Mouse (Mus musculus) R1 (cell line): ENCODE data around the gene Plekhn1.

Experiments
- DNase-seq: peaks from one replicate; pipeline ENCODE4 v3.0.0-alpha.2; 2018; ENCODE audit warnings: low read depth, low spot score

Plekhn1 gene

GRCm38 (mm10) chr4:156234701-156235213 is at the start of gene Plekhn1:
Plekhn1 (minus strand) TSS chr4:156234857.
- peak; percentile 73 for DNase-seq

GRCm38 (mm10) chr4:156255078-156255839 is 20.6 kb upstream of the Plekhn1 start, which contains the start of gene Samd11:
Samd11 (minus strand) TSS chr4:156255657.
- no peak for DNase-seq

GRCm38 (mm10) chr4:156254361-156255077 is 19.9 kb upstream of the Plekhn1 start:
- DNase-seq, result peak; percentile 33

GRCm38 (mm10) chr4:156253043-156253442 is 18.4 kb upstream of the Plekhn1 start:
- no peak for DNase-seq

GRCm38 (mm10) chr4:156252619-156253018 is 18.0 kb upstream of the Plekhn1 start:
- DNase-seq, result no peak

- no peak for DNase-seq
Observed at GRCm38 (mm10) chr4:156252140-156252539, 17.5 kb upstream of the Plekhn1 start.

- DNase-seq, result no peak
Observed at GRCm38 (mm10) chr4:156251081-156251480, 16.4 kb upstream of the Plekhn1 start.

GRCm38 (mm10) chr4:156249567-156249966 is 14.9 kb upstream of the Plekhn1 start:
- DNase-seq, result no peak

- peak; percentile 71 for DNase-seq
Observed at GRCm38 (mm10) chr4:156236651-156237447, 2.2 kb upstream of the Plekhn1 start.

- peak; percentile 90 for DNase-seq
Observed at GRCm38 (mm10) chr4:156235808-156236533, 1.3 kb upstream of the Plekhn1 start, which contains the start of gene Noc2l. Noc2l (plus strand) TSS chr4:156236010.

GRCm38 (mm10) chr4:156235360-156235770 is 708 bp upstream of the Plekhn1 start:
- DNase-seq, result peak; percentile 77

- peak; percentile 69 for DNase-seq
Observed at GRCm38 (mm10) chr4:156234021-156234501, 596 bp downstream of the Plekhn1 start.

GRCm38 (mm10) chr4:156228393-156229024 is 6.1 kb downstream of the Plekhn1 start:
- DNase-seq, result peak; percentile 89

- DNase-seq, result peak; percentile 40
Observed at GRCm38 (mm10) chr4:156227752-156228392, 6.8 kb downstream of the Plekhn1 start.

GRCm38 (mm10) chr4:156224276-156224675 is 10.4 kb downstream of the Plekhn1 start:
- DNase-seq, result no peak

- no peak for DNase-seq
Observed at GRCm38 (mm10) chr4:156219936-156220335, 14.7 kb downstream of the Plekhn1 start.

- no peak for DNase-seq
Observed at GRCm38 (mm10) chr4:156217838-156218237, 16.8 kb downstream of the Plekhn1 start.

- no peak for DNase-seq
Observed at GRCm38 (mm10) chr4:156217022-156217669, 17.5 kb downstream of the Plekhn1 start.

GRCm38 (mm10) chr4:156216196-156216595 is 18.5 kb downstream of the Plekhn1 start:
- no peak for DNase-seq
